Mouse (Mus musculus) limb, embryonic 10.5 days (tissue): Measurements from ENCODE around the gene Prr7. TPM values are rescaled to one million over a fixed set of nuclear protein-coding genes. Genes with fewer than 3 reads are reported as not detected.

Source experiments
- DNase-seq: peaks from one replicate; pipeline ENCODE4 v3.0.0-alpha.2; 2017; ENCODE audit warnings: low spot score
- H3K27ac ChIP-seq: fragments of 300-500 bp; sonication (generic); 2 replicates; pipeline ENCODE4 v1.5.1; 2016; ENCODE audit warnings: mild to moderate bottlenecking
- H3K27me3 ChIP-seq: fragments of 300-500 bp; sonication (generic); 2 replicates; pipeline ENCODE4 v1.6.1; 2016; ENCODE audit warnings: low read depth, mild to moderate bottlenecking; ENCODE audit not compliant: poor library complexity, severe bottlenecking
- H3K36me3 ChIP-seq: fragments of 300-500 bp; sonication (generic); 2 replicates; pipeline ENCODE4 v1.6.1; 2016; ENCODE audit warnings: mild to moderate bottlenecking, moderate library complexity
- H3K4me1 ChIP-seq: fragments of 300-500 bp; sonication (generic); 2 replicates; pipeline ENCODE4 v1.6.1; 2016
- H3K4me3 ChIP-seq: fragments of 300-500 bp; sonication (generic); 2 replicates; pipeline ENCODE4 v1.5.1; 2016; ENCODE audit warnings: mild to moderate bottlenecking, moderate library complexity
- H3K9me3 ChIP-seq: fragments of 300-500 bp; sonication (generic); replicated peaks from 2 replicates; pipeline ENCODE4 v1.6.1; 2016; ENCODE audit warnings: mild to moderate bottlenecking
- WGBS: fragments of 180-500 bp; shearing (Covaris S2); methylation state at CpG from one replicate; pipeline ENCODE4 v1.1.7; 2016; 5-methylcytosine and 5-hydroxymethylcytosine counted together
- polyA plus RNA-seq: library from polyadenylated mRNA; unstranded; fragments of >200 nt; fragmentation: Nextera tagmentation; extraction: Ambion mirVana; gene quantifications from 2 replicates; pipeline ENCODE4 v1.2.1, GENCODE M21; 2016

Gene Prr7
- polyA plus RNA-seq: 0.34 and 0.35 TPM in 2 replicates

- Histone ChIP-seq H3K27me3 (0 out of 2 replicates have a peak, but pooled peaks cover 3% of the 10 kb centered on the region), H3K9me3 (no peaks in the 10 kb centered on the region), H3K4me1 (peaks cover 51% of the 10 kb centered on the region), H3K4me3 (peak within 1 kb of the TSS; percentile 71), H3K36me3 (peaks cover 36% of the 10 kb centered on the region), H3K27ac (peak within 1 kb of the TSS; percentile 91)
- DNase-seq: peak; percentile 80
- WGBS: under 1% methylated on average over 81 of the region's 84 CpGs
These were observed at the start of gene Prr7 for GRCm38 (mm10) chr13:55464027-55464884. Gene Prr7, plus strand, starts transcription at chr13:55464267.

DNA sequence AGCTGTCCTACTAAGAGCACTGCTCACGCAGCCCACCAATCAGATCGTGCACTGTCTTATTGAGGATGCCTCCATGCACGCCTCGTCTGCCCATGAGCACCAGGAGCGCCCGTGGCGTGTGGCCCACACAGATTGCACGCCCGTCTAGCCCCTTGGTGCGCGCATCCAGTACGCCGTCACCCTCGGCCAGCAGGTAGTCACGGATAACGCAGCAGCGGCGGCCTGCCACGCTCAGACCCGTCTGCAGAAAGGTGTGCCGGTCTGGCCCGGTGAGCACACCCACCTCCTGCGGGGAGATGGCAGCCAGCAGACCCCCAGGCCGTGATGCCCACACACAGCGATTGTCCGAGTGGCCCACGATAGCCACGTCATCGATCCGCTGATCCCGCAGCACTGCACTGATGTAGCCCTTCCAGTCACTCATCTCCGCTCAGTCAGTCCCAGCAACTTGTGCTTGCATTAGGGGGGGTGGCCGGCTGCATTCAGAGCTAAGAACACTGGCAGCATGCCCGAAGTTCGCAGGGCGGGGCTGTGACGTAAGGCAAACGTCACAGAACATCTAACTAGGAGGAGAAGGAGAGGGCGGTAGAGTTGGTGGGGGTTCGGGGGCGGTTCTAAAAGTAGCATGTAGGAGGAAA lies 49.2 kb upstream of the Prr7 start, which contains the start of gene Pfn3:
Pfn3 (minus strand) TSS at position 490 of the 638 bp plus-strand sequence.
- Histone ChIP-seq H3K27ac (peak within 1 kb of the TSS; percentile 53; the same call in 1 of the 2 replicates), H3K36me3 (no peaks in the 10 kb centered on the region), H3K4me1 (peaks cover 15% of the 10 kb centered on the region), H3K27me3 (peaks cover 65% of the 10 kb centered on the region), H3K4me3 (peak within 1 kb of the TSS; percentile 53), H3K9me3 (no peaks in the 10 kb centered on the region)
- WGBS: 10% methylated on average over 41 of the region's 41 CpGs
- peak; percentile 75 for DNase-seq

GRCm38 (mm10) chr13:55418004-55418403 lies 46.1 kb upstream of the Prr7 start:
- WGBS: 16% methylated on average over 12 of the region's 12 CpGs
- DNase-seq: peak; percentile 89
- peaks cover 87% of the 10 kb centered on the region for H3K27me3 ChIP-seq
- H3K27ac ChIP-seq: no peak overlapping the region
- H3K4me3 ChIP-seq: no peak overlapping the region
- no peaks in the 10 kb centered on the region for H3K36me3 ChIP-seq
- H3K9me3 ChIP-seq: no peaks in the 10 kb centered on the region
- H3K4me1 ChIP-seq: peaks cover 29% of the 10 kb centered on the region

DNA sequence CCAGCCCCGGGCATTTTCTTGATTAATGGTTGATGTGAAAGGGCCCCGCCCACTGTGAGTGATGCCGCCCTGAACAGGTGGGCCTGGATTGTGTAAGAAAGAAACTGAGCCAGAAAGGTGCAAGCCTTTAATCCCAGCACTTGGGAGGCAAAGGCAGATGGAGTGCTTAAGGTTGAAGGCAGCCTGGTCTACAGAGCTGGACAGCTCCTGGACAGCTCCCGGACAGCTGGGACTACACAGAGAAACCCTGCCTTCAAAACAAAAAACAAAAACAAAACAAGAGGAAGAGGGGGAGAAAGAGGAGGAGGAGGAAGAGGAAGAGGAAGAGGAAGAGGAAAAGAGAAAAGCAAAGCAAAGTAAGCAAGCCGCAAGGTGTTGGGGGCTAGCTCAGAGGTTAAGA lies 44.9 kb upstream of the Prr7 start:
- 82% methylated on average over 5 of the region's 5 CpGs for WGBS
- no peaks in the 10 kb centered on the region for H3K36me3 ChIP-seq
- H3K4me1 ChIP-seq: peaks cover 29% of the 10 kb centered on the region
- DNase-seq: no peak
- H3K27ac ChIP-seq: no peak overlapping the region
- no peaks in the 10 kb centered on the region for H3K9me3 ChIP-seq
- H3K27me3 ChIP-seq: peaks cover 77% of the 10 kb centered on the region
- no peak overlapping the region for H3K4me3 ChIP-seq

DNA sequence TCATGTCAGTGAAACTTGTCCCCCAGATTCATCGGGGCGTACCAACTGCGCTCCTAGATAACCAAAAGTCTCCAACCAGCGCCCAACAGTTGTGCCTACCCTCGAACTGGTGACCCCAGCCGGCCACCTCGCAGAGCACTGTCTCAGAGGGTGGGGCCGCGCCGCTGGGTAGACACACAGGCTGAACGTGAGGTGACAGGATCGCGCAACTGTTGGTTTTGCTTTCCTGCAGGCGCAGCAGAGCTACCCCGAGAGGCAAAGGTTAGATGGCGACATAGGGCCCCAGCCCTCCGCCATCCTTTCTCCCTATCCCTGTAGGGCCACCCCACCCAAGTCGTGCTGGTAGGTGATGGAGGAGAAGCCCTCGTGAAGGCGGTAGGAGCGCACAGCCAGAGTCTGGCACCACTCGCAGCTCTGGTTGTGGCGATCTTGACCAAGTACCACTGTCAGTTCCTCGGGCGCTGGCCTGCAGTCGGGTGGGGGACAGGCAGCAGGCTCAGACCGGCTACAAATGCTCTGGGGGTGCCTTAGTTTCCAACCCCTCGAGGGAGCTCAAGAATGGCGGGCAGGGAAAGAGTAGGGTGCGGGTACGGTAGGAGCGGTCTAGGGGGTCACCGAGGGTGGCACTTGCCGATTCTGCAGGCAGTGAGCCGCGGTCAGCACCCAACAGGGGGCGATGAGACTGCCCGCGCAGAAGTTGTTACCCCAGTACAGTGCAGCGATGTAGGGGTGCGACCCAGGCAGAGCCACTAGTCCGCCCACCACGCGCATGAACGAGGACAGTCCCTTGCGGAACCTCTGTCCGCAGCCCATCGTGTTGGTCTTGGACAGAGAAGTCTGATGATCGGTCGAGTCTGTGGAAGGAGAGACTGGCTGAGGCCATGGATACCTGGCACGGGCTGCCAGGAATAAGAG lies 43.8 kb upstream of the Prr7 start:
- Histone ChIP-seq H3K27ac (no peak overlapping the region), H3K36me3 (no peaks in the 10 kb centered on the region), H3K27me3 (peaks cover 65% of the 10 kb centered on the region), H3K4me3 (0 out of 2 replicates have a peak overlapping the region, but pooled peaks have one; percentile 0), H3K4me1 (peaks cover 22% of the 10 kb centered on the region), H3K9me3 (no peaks in the 10 kb centered on the region)
- DNase-seq: no peak
- WGBS: 27% methylated on average over 51 of the region's 51 CpGs

GRCm38 (mm10) chr13:55420933-55421800 lies 42.9 kb upstream of the Prr7 start:
- Histone ChIP-seq H3K27me3 (peaks cover 62% of the 10 kb centered on the region), H3K4me1 (peaks cover 21% of the 10 kb centered on the region), H3K4me3 (peak overlapping the region; percentile 34), H3K27ac (no peak overlapping the region), H3K9me3 (no peaks in the 10 kb centered on the region), H3K36me3 (no peaks in the 10 kb centered on the region)
- 9% methylated on average over 35 of the region's 35 CpGs for WGBS
- peak; percentile 74 for DNase-seq

DNA sequence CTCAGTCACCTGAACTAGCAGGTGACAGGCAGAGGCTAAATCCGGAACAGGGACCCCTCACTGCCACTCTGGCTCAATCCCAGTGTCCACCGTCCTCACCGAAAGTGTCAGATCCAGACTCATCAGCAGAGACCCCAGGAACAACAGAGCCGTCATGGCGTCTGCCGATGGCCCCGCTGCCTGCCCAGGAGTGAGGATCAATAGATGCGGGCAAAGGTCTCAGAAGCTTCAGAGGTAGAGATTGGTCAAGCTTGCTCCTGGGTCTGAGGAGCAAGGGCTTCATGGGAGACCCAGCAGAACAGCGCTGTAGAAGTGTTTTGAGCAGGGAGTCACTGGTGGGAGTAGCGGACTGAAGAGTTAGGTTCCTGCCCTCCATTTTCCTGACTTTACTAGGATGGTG lies 37.5 kb upstream of the Prr7 start, which contains the start of gene F12:
F12 (minus strand) TSS at position 181 of the 400 bp plus-strand sequence.
- WGBS: 91% methylated on average over 10 of the region's 10 CpGs
- no peak within 1 kb of the TSS for H3K4me3 ChIP-seq
- no peaks in the 10 kb centered on the region for H3K9me3 ChIP-seq
- no peak for DNase-seq
- H3K36me3 ChIP-seq: no peaks in the 10 kb centered on the region
- H3K4me1 ChIP-seq: peaks cover 3% of the 10 kb centered on the region
- H3K27me3 ChIP-seq: peaks cover 15% of the 10 kb centered on the region
- H3K27ac ChIP-seq: no peak within 1 kb of the TSS

GRCm38 (mm10) chr13:55429226-55429888 lies 34.7 kb upstream of the Prr7 start:
- Histone ChIP-seq H3K4me1 (no peaks in the 10 kb centered on the region), H3K27me3 (no peaks in the 10 kb centered on the region), H3K4me3 (no peak overlapping the region), H3K36me3 (no peaks in the 10 kb centered on the region), H3K9me3 (no peaks in the 10 kb centered on the region), H3K27ac (no peak overlapping the region)
- WGBS: 81% methylated on average over 12 of the region's 12 CpGs
- DNase-seq: no peak

DNA sequence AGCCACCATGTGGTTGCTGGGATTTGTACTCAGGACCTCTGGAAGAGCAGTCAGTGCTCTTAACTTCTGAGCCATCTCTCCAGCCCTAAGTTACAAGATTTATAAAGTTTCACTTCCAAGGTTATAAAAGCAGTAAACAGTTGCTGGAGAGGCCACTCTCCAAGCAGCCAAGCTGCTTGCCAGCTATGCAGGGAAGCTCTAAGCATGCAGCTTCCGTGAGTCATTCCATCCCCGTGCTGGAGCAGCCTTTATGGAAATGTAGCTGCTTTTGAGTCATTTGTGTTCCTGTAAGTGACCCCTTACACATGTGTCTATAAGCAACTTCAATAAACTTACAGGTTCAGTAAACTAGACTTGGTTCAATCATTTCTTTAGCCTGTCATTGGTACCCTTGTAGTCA lies 33.5 kb upstream of the Prr7 start:
- Histone ChIP-seq H3K9me3 (no peaks in the 10 kb centered on the region), H3K4me3 (no peak overlapping the region), H3K4me1 (no peaks in the 10 kb centered on the region), H3K36me3 (no peaks in the 10 kb centered on the region), H3K27me3 (no peaks in the 10 kb centered on the region), H3K27ac (no peak overlapping the region)
- no peak for DNase-seq
- WGBS: 89% methylated on average over 2 of the region's 2 CpGs

DNA sequence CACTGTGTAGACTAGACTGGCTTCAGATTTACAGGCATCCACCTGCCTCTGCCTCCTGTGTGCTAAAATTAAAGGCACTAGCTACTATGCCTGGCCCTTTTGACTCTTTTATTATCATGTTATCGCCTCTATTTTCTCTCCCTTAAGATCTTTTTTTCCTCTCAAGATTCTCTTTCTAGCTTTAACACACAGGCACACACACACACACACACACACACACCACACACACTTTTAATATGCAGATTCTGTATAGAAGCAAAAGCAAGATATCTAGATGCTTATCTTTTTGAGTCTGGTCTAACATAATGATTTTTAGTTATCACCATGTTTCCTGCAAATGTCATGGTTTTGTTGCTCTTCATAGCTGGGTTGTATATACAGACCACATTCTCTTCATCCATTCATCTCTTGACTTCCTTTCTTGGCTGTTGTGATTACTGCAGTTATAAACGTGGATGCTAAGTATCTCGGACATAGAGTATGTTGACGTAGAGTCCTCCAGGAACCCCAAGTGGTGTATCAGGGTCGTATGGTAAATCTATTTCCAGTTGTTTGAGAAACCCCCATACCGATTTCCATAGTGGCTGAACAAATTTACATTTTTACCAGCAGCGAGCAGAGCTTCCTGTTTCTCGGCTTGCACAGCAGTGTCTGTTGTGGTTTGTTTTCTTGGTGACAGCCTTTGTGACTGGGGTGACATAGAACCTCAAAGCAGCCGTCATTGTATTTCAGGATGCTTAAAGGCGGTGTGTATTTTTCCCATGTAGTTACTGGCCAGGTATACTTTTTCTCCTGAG lies 32.0 kb upstream of the Prr7 start:
- 83% methylated on average over 10 of the region's 10 CpGs for WGBS
- DNase-seq: no peak
- Histone ChIP-seq H3K36me3 (no peaks in the 10 kb centered on the region), H3K4me3 (no peak overlapping the region), H3K27me3 (no peaks in the 10 kb centered on the region), H3K4me1 (no peaks in the 10 kb centered on the region), H3K9me3 (no peaks in the 10 kb centered on the region), H3K27ac (no peak overlapping the region)
